Mouse (Mus musculus): ENCODE results near the gene Gm136. TPM values are rescaled to one million over a fixed set of nuclear protein-coding genes. Genes with fewer than 3 reads are reported as not detected.
A peak's percentile ranks its signal among the peaks of the same experiment; 100 is the strongest.
"Not testable (repeated sequence)": the region's sequence is repeated elsewhere in the genome, so short reads cannot be mapped to it uniquely, and the experiment has no call there.

Gm136 gene
- not detected for total RNA-seq (2021)

GRCm38 (mm10) chr4:34756163-34756562, at the start of gene Gm136:
TSS of gene Gm136 (minus strand) at chr4:34756263.
- no peak for DNase-seq

GRCm38 (mm10) chr4:34801166-34802034, 45.3 kb upstream of the Gm136 start:
- no peak for DNase-seq

GRCm38 (mm10) chr4:34798005-34798404, 41.9 kb upstream of the Gm136 start:
- DNase-seq, result no peak

DNA sequence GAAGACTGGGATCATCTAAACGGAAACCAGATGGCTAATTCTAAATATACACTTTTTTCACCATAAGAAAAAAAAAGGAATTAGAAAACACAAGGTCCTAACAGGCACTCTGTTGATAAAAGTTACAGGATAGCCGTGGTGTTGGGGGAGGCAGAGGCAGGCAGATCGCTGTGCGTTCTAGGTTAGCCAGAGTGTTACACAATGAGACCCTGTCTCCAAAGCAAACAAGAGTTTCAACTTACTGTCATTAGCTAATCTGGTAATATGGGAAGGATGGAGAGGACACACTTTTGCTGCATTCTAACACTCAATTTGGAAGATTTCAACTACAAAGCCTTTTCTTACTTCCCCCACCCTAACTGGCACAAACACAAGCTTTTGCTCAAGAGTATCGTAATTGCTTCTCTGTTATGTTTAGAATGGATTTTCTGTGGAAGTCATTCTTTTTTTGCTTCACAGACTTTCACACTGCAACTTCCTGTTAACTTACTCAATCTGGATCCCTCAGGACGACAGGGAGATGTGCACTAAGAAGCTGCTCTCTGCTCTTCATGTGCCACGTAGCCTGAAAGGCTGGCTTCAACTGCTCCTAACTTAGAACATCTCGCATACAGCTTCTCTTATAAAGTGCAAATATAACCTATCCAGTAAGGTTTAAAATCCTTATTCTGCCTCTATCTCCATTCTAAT, 41.4 kb upstream of the Gm136 start:
- DNase-seq, result no peak

GRCm38 (mm10) chr4:34796294-34796693, 40.2 kb upstream of the Gm136 start:
- no peak for DNase-seq

- DNase-seq, result no peak
These were observed 30.4 kb upstream of the Gm136 start for GRCm38 (mm10) chr4:34786476-34786875.

DNA sequence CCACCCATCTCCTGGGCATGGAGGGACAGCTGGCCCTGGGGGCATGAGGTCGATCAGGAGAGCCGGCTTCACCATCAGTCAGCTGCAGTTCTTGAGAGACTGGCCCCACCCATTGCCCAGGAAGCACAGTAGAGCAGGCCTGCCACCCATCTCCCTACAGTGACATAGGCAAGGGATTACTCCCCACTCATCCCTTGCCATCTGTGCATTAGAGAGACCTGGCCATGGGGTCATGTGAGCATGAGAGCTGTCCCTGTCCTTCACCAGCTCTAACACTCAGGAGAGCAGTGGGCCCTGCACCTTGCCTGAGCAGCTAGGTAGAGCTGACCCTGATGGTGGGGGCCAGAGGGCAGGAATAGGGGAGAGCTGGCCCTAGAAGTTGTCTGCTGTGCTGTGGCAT, 29.6 kb upstream of the Gm136 start:
- DNase-seq, result no peak

DNA sequence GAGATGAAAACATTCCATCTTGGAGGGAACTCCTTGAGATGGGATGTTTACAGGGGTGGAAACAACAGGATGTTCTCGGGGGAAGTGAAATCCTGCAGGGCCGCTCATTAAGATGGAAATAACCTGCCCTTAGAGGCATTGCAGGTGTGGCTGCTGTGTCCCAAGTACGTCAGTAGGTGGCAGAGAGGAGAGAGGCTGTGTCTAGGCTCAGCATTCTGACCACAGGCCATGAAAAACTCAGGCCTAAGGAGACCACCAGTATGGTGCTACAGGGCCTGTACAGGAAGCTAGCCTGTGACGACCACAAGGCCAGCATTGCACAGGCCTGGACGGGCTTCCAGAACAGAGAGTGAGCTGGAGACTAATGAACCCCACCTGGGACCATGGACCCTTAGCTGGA, 28.8 kb upstream of the Gm136 start:
- DNase-seq, result no peak

- peak; percentile 31 for DNase-seq
These were observed 26.7 kb upstream of the Gm136 start for GRCm38 (mm10) chr4:34782730-34783129.

- DNase-seq, result peak; percentile 96
These were observed 21.8 kb upstream of the Gm136 start, which contains the start of gene Smim8 for GRCm38 (mm10) chr4:34777677-34778527. TSS of gene Smim8 (minus strand) at chr4:34778423.

GRCm38 (mm10) chr4:34771652-34772371, 15.7 kb upstream of the Gm136 start:
- DNase-seq, result no peak

- peak; percentile 16 for DNase-seq
These were observed 6.8 kb downstream of the Gm136 start for GRCm38 (mm10) chr4:34749236-34749635.

- no peak for DNase-seq
These were observed 21.6 kb downstream of the Gm136 start for GRCm38 (mm10) chr4:34734461-34734860.

DNA sequence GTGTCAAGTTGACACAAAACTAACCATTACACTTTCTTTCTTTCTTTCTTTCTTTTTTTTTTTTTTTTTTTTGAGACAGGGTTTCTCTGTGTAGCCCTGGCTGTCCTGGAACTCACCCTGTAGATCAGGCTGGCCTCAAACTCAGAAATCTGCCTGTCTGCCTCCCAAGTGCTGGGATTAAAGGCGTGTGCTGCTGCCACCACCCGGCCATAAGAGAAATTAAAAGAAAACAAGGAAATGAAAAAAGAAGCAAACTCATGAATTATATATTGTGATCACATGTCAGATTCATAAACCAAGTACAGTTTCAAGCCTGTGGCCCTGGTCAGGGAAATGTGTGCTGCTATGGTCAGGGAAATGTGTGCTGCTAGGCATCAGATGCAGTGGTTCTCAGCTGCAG, 22.6 kb downstream of the Gm136 start:
- DNase-seq, result not testable (repeated sequence)

GRCm38 (mm10) chr4:34729851-34730341, 26.2 kb downstream of the Gm136 start, which contains the start of gene Cfap206:
TSS of gene Cfap206 (minus strand) at chr4:34730206.
- DNase-seq, result peak; percentile 77

GRCm38 (mm10) chr4:34725710-34726109, 30.4 kb downstream of the Gm136 start:
- not testable (repeated sequence) for DNase-seq

DNA sequence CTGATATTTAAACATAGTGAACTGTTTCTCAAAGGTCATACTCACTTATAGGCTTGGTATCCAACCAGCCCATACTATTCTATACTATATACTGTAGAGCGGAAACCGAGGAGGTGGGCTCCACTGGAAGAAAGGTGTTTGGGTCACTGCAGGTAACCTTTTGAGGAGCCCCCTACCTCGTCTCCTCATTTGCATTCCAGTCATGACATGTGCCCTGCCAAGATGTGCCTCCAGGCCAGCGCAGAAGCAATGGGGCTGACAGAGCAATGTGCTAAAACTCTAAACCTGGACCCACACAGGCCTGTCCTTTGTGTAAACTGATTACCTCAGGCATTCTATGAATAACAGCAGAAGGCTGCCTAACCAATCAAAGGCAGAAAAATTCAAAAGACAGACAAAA, 31.8 kb downstream of the Gm136 start:
- DNase-seq, result no peak

GRCm38 (mm10) chr4:34723186-34723585, 32.9 kb downstream of the Gm136 start:
- no peak for DNase-seq

DNA sequence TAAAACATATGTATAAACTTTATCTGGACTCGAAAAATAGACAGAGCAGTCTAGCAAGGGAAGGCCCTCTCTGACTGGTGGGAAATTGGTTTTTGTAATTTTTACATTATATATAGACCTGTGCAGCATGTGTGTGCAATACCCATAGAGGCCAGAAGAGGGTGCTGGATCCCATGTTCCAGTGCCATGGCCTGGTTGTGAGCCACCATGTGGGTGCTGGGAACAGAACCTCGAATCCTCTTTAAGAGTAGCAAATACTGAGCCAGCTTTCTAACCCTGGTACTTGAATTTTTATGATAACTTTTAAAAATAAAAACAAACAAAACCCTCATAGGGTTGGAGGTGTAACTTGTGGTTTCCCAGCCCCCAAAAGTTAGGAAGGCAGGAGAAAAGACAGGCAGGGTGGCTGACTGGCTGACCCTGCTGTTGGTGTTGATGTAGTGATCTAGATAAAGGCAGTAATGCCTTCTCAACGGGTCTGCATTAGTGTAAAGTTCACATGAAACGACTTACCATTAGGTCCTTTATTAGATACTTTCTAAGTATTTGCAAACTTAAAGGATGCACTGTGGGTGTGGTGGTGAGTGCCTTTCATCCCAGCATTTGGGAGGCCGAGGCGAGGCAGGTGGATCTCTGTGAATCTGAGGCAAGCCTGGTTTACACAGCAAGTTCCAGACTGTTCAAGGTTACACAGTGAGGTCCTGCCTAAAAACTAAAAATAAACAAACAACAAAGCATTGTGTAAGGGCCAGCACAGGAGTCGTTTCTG, 35.8 kb downstream of the Gm136 start:
- DNase-seq, result no peak

- no peak for DNase-seq
These were observed 36.6 kb downstream of the Gm136 start for GRCm38 (mm10) chr4:34719421-34719820.

DNA sequence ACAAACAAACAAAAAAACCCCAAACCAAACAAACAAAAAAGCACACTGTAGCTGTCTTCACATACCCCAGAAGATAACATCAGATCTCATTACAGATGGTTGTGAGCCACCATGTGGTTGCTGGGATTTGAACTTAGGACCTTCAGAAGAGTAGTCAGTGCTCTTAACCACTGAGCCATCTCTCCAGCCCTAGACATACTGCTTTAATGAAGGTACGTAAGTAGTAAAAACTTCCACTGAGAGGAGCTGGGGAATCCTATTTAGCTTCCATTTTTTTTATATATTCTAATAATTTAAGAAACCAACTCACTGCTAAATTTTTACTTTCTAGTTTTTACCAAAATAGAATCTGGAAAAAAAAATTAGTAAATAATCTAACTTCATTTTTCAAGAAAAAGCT, 41.0 kb downstream of the Gm136 start:
- DNase-seq, result no peak

All from heart, postnatal 4 days (tissue).